Mouse (Mus musculus) cerebellum, adult 2 months (tissue): ENCODE data around the gene Pcdh7. TPM values are rescaled to one million over a fixed set of nuclear protein-coding genes. Genes with fewer than 3 reads are reported as not detected.

Experiments used
- DNase-seq, 2 experiments: peaks; one replicate each; pipeline ENCODE4 v3.0.0; 2021
- H3K27ac ChIP-seq: fragments of 200-500 bp; 2 replicates; pipeline ENCODE4 v1.5.1; 2012; ENCODE audit warnings: low read length, control low read depth, inconsistent platforms; ENCODE audit not compliant: insufficient read depth
- H3K27me3 ChIP-seq: fragments of 200-500 bp; 2 replicates; pipeline ENCODE4 v1.6.1; 2012; ENCODE audit warnings: inconsistent platforms, mild to moderate bottlenecking, low read length, moderate library complexity; ENCODE audit not compliant: control insufficient read depth, insufficient read depth
- H3K4me1 ChIP-seq: fragments of 200-500 bp; 2 replicates; pipeline ENCODE4 v1.6.1; 2011; ENCODE audit warnings: low read length; ENCODE audit not compliant: control insufficient read depth, insufficient read depth
- H3K4me3 ChIP-seq: fragments of 200-500 bp; replicated peaks from 2 replicates; pipeline ENCODE3; 2011; ENCODE audit warnings: mild to moderate bottlenecking, low read depth, low read length, control low read depth; ENCODE audit not compliant: insufficient read depth
- CTCF ChIP-seq: fragments of 200-500 bp; IDR thresholded peaks from 2 replicates; pipeline ENCODE4 v1.5.1; 2011; ENCODE audit warnings: low read depth, mild to moderate bottlenecking, control low read depth, low read length, moderate library complexity, borderline replicate concordance; ENCODE audit not compliant: insufficient read depth
- POLR2A ChIP-seq: fragments of 200-500 bp; IDR thresholded peaks from 2 replicates; pipeline ENCODE4 v1.6.1; 2011; ENCODE audit warnings: low read length, control low read depth, borderline replicate concordance; ENCODE audit not compliant: insufficient read depth
- WGBS: fragments of 180-500 bp; shearing (Covaris S2); methylation state at CpG from one replicate; pipeline ENCODE4 v1.1.7; 2018; 5-methylcytosine and 5-hydroxymethylcytosine counted together
- polyA plus RNA-seq: library from polyadenylated mRNA; depleted of rRNA; stranded (reverse); fragments of >200 nt; gene quantifications from 2 replicates; pipeline ENCODE4 v1.2.3, GENCODE M21; 2012

The Pcdh7 gene
- polyA plus RNA-seq, 1 experiment, result 21.6 TPM

GRCm38 (mm10) chr5:57945419-57945818, 227.7 kb downstream of the Pcdh7 start:
- TF ChIP-seq CTCF (no peak), POLR2A (no peak)
- no peak for DNase-seq
- 26% methylated on average over 3 of the region's 3 CpGs for WGBS
- Histone ChIP-seq H3K27ac (no peak overlapping the region), H3K27me3 (no peaks in the 10 kb centered on the region), H3K4me3 (no peak overlapping the region), H3K4me1 (no peaks in the 10 kb centered on the region)

- DNase-seq, result no peak
- Histone ChIP-seq H3K27me3 (no peaks in the 10 kb centered on the region), H3K4me1 (no peaks in the 10 kb centered on the region), H3K4me3 (no peak overlapping the region), H3K27ac (no peak overlapping the region)
- TF ChIP-seq CTCF, result no peak
- TF ChIP-seq POLR2A, result no peak
- 77% methylated on average over 1 of the region's 1 CpGs for WGBS
Measured at GRCm38 (mm10) chr5:57959317-57959716, 241.6 kb downstream of the Pcdh7 start.

- no peak for TF ChIP-seq CTCF
- TF ChIP-seq POLR2A, result no peak
- no peak for DNase-seq
- H3K27me3 ChIP-seq, result no peaks in the 10 kb centered on the region
- H3K4me1 ChIP-seq, result no peaks in the 10 kb centered on the region
- WGBS, result 70% methylated on average over 4 of the region's 4 CpGs
- H3K4me3 ChIP-seq, result no peak overlapping the region
- H3K27ac ChIP-seq, result no peak overlapping the region
Measured at GRCm38 (mm10) chr5:57963792-57964191, 246.0 kb downstream of the Pcdh7 start.

- no peak for TF ChIP-seq POLR2A
- no peak for TF ChIP-seq CTCF
- WGBS, result 82% methylated on average over 4 of the region's 4 CpGs
- no peak for DNase-seq
- Histone ChIP-seq H3K4me3 (no peak overlapping the region), H3K27me3 (no peaks in the 10 kb centered on the region), H3K4me1 (no peaks in the 10 kb centered on the region), H3K27ac (no peak overlapping the region)
Measured at GRCm38 (mm10) chr5:57964201-57964600, 246.4 kb downstream of the Pcdh7 start.

GRCm38 (mm10) chr5:57993584-57993983, 275.8 kb downstream of the Pcdh7 start:
- Histone ChIP-seq H3K4me1 (no peaks in the 10 kb centered on the region), H3K27me3 (no peaks in the 10 kb centered on the region), H3K4me3 (no peak overlapping the region), H3K27ac (no peak overlapping the region)
- TF ChIP-seq CTCF, result no peak
- TF ChIP-seq POLR2A, result no peak
- no peak for DNase-seq
- 66% methylated on average over 2 of the region's 2 CpGs for WGBS

DNA sequence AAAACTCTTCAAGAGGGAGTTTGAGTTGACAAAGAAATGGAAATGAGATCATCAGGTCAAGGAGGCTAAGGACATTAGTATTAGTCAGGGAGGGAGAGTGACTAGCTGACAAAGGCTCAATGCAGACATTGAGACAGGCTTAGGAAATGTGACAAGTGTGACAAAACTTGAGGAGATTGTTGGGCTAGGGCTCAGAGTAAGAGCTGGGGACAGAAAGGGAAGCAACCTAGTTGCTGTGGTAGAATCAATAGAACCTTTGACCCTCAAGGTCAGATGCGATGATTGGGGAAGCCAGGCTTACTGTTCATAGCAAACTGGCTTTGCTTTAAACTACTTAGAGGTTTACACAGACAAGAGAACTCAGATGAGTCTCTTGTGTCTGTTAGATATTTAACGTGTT, 303.6 kb downstream of the Pcdh7 start:
- Histone ChIP-seq H3K27me3 (no peaks in the 10 kb centered on the region), H3K4me3 (no peak overlapping the region)
- WGBS, result 77% methylated on average over 2 of the region's 2 CpGs

DNA sequence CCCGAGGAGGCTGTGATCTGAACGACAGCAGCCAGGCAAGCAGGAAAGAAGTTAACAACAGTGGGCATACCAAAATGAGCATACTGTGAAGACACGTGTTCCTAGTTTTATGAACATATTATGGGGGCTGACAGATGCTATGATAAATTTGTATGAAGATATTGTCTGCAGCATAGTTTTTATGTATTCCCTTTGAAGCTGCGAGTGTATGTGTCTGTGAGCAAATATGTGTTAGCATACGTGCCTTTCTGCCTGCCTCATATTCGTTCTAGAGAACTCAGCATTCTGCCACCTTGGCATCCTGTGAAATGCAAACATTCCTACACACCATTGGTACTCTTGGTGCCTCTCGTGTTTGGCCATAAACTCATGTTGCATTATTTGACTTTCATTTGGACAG, 307.4 kb downstream of the Pcdh7 start:
- H3K4me3 ChIP-seq, result no peak overlapping the region
- TF ChIP-seq POLR2A (no peak), CTCF (no peak)

More for the DNA sequence above, 303.6 kb downstream of the Pcdh7 start:
- Histone ChIP-seq H3K4me1 (no peaks in the 10 kb centered on the region), H3K27ac (no peak overlapping the region)
- TF ChIP-seq CTCF (no peak), POLR2A (no peak)
- DNase-seq, result no peak

DNA sequence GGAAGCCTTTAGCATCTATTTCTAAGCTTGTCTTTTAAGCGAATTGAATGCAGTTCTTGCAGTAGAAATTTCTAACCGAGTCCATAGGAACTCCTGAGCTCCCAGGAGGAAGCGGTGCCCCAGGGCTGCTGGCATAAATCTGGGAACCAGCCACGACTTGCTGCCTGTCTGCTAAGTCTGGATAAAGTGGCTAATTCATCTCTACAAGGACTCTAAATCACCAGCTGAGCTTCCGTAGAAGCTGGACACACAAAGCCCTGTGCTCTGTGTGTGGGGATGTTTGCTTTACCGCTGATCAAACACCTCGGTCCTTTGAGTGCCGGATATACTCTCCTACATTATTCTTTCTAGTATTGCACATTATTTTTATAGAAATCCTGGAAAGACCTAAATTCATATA, 308.0 kb downstream of the Pcdh7 start:
- no peak for DNase-seq
- TF ChIP-seq CTCF, result no peak
- no peak for TF ChIP-seq POLR2A
- no peaks in the 10 kb centered on the region for H3K27me3 ChIP-seq
- H3K4me1 ChIP-seq, result no peaks in the 10 kb centered on the region
- H3K4me3 ChIP-seq, result no peak overlapping the region
- H3K27ac ChIP-seq, result no peak overlapping the region
- 33% methylated on average over 8 of the region's 8 CpGs for WGBS

More for the DNA sequence above, 307.4 kb downstream of the Pcdh7 start:
- no peak overlapping the region for H3K27ac ChIP-seq
- no peaks in the 10 kb centered on the region for H3K27me3 ChIP-seq
- DNase-seq, result no peak
- no peaks in the 10 kb centered on the region for H3K4me1 ChIP-seq
- 72% methylated on average over 7 of the region's 7 CpGs for WGBS
